Mouse (Mus musculus) liver, postnatal 0 days (tissue): Measurements from ENCODE around the gene Mavs. TPM values are rescaled to one million over a fixed set of nuclear protein-coding genes. Genes with fewer than 3 reads are reported as not detected.

ENCODE experiments used
- ATAC-seq: fragments of 200-750 bp; cut with Nextera tagmentation; 2 replicates; pipeline ENCODE4 v1.8.0; 2017; ENCODE audit warnings: mild to moderate bottlenecking, moderate library complexity
- DNase-seq: peaks from one replicate; pipeline ENCODE4 v3.0.0-alpha.2; 2016
- H3K27ac ChIP-seq: fragments of 300-500 bp; sonication (generic); 2 replicates; pipeline ENCODE4 v1.5.1; 2014; ENCODE audit warnings: antibody characterized with exemption, moderate library complexity, mild to moderate bottlenecking, low read depth
- H3K27me3 ChIP-seq: fragments of 300-500 bp; sonication (generic); 2 replicates; pipeline ENCODE4 v1.6.1; 2014; ENCODE audit warnings: low read length, control low read depth, mixed read lengths; ENCODE audit not compliant: insufficient read depth
- H3K36me3 ChIP-seq: fragments of 300-500 bp; sonication (generic); replicated peaks from 2 replicates; pipeline ENCODE4 v1.6.1; 2014; ENCODE audit warnings: mild to moderate bottlenecking, control low read depth, low read length, moderate library complexity, mixed read lengths; ENCODE audit not compliant: insufficient read depth
- H3K4me1 ChIP-seq: fragments of 300-500 bp; sonication (generic); 2 replicates; pipeline ENCODE4 v1.6.1; 2014; ENCODE audit warnings: antibody characterized with exemption, mild to moderate bottlenecking, control low read depth; ENCODE audit not compliant: insufficient read depth
- H3K4me2 ChIP-seq: fragments of 300-500 bp; sonication (generic); 2 replicates; pipeline ENCODE4 v1.6.1; 2014; ENCODE audit warnings: low read depth, mild to moderate bottlenecking, low read length, moderate library complexity, mixed read lengths
- H3K4me3 ChIP-seq: fragments of 300-500 bp; sonication (generic); 2 replicates; pipeline ENCODE4 v1.5.1; 2014; ENCODE audit warnings: low read depth, low read length
- H3K9ac ChIP-seq: fragments of 300-500 bp; sonication (generic); replicated peaks from 2 replicates; pipeline ENCODE4 v1.6.1; 2014; ENCODE audit warnings: mild to moderate bottlenecking, moderate library complexity
- H3K9me3 ChIP-seq: fragments of 300-500 bp; sonication (generic); 2 replicates; pipeline ENCODE4 v1.6.1; 2016; ENCODE audit warnings: mild to moderate bottlenecking, control low read depth, low read length, mixed read lengths
- CTCF ChIP-seq: sonication (generic); IDR thresholded peaks from 2 replicates; pipeline ENCODE4 v1.5.1; 2016; ENCODE audit warnings: antibody characterized with exemption, low read depth
- EP300 ChIP-seq: IDR thresholded peaks from 2 replicates; pipeline ENCODE4 v1.6.1; 2016; ENCODE audit warnings: antibody characterized with exemption, low read depth, mild to moderate bottlenecking
- WGBS: fragments of 180-500 bp; shearing (Covaris S2); extraction: QIAGEN DNeasy Blood & Tissue Kit; methylation state at CpG from one replicate; pipeline ENCODE4 v1.1.7; 2014; ENCODE audit not compliant: insufficient replicate concordance; 5-methylcytosine and 5-hydroxymethylcytosine counted together
- polyA plus RNA-seq: library from polyadenylated mRNA; unstranded; fragments of >200 nt; fragmentation: Nextera tagmentation; extraction: Ambion mirVana; gene quantifications from 2 replicates; pipeline ENCODE4 v1.2.1, GENCODE M21; 2015

The Mavs gene
- polyA plus RNA-seq, 1 experiment from 2014 or later: 21.2 TPM

DNA sequence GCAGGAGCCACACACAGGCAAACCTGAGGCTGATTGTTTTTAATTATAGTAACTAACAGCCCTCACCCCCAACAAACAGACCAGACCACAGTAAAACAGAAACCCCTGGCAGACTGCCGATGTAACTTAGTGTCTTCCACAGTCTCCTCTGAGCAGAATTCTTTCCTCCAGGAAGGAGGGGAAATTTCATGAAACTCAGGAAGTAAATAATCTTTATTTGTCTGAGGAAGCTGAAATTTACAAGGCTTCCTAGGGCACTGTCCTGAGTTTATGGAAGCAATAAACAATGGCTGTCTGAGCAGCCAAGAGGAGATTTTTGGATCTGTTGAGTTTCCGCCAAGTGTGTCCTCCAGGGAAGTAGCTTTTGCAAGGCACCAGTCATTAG, 20.5 kb downstream of the Mavs start:
- Histone ChIP-seq H3K27ac (peak overlapping the region; percentile 34; the same call in 1 of the 2 replicates), H3K9ac (peak overlapping the region; percentile 14; the same call in 1 of the 2 replicates), H3K4me1 (0 out of 2 replicates have a peak, but pooled peaks cover 6% of the 10 kb centered on the region), H3K36me3 (0 out of 2 replicates have a peak, but pooled peaks cover 2% of the 10 kb centered on the region), H3K4me3 (no peak overlapping the region), H3K9me3 (no peaks in the 10 kb centered on the region), H3K27me3 (no peaks in the 10 kb centered on the region), H3K4me2 (peak overlapping the region; percentile 22)
- 53% methylated on average over 2 of the region's 2 CpGs for WGBS
- TF ChIP-seq EP300: no peak
- DNase-seq (no peak), ATAC-seq (peak; percentile 3; the same call in 1 of the 2 replicates)

- DNase-seq: no peak
- Histone ChIP-seq H3K27me3 (no peaks in the 10 kb centered on the region), H3K9me3 (no peaks in the 10 kb centered on the region), H3K27ac (no peak overlapping the region), H3K36me3 (no peaks in the 10 kb centered on the region), H3K4me1 (peaks cover 14% of the 10 kb centered on the region), H3K4me3 (no peak overlapping the region), H3K9ac (no peak overlapping the region), H3K4me2 (no peak overlapping the region)
- WGBS: 69% methylated on average over 3 of the region's 3 CpGs
- ATAC-seq: no peak
- TF ChIP-seq CTCF (no peak), EP300 (no peak)
These were observed 21.9 kb downstream of the Mavs start for GRCm38 (mm10) chr2:131255738-131256137.

- no peak for TF ChIP-seq CTCF
- TF ChIP-seq EP300: no peak
- WGBS: 66% methylated on average over 8 of the region's 8 CpGs
- H3K36me3 ChIP-seq: no peaks in the 10 kb centered on the region
- ATAC-seq: no peak
- no peaks in the 10 kb centered on the region for H3K9me3 ChIP-seq
- no peak for DNase-seq
- no peaks in the 10 kb centered on the region for H3K27me3 ChIP-seq
- no peak overlapping the region for H3K4me2 ChIP-seq
- no peak overlapping the region for H3K4me3 ChIP-seq
- H3K27ac ChIP-seq: no peak overlapping the region
- H3K9ac ChIP-seq: no peak overlapping the region
- peaks cover 17% of the 10 kb centered on the region for H3K4me1 ChIP-seq
These were observed 24.8 kb downstream of the Mavs start for GRCm38 (mm10) chr2:131258693-131259092.

GRCm38 (mm10) chr2:131260544-131261307, 26.9 kb downstream of the Mavs start:
- DNase-seq (no peak), ATAC-seq (no peak)
- H3K27me3 ChIP-seq: no peaks in the 10 kb centered on the region
- H3K4me2 ChIP-seq: peak overlapping the region; percentile 52
- no peaks in the 10 kb centered on the region for H3K36me3 ChIP-seq
- no peak for TF ChIP-seq CTCF
- TF ChIP-seq EP300: peak; percentile 55
- peaks cover 25% of the 10 kb centered on the region for H3K4me1 ChIP-seq
- peak overlapping the region; percentile 45; the same call in 1 of the 2 replicates for H3K27ac ChIP-seq
- no peak overlapping the region for H3K9ac ChIP-seq
- WGBS: 39% methylated on average over 9 of the region's 9 CpGs
- H3K4me3 ChIP-seq: no peak overlapping the region
- no peaks in the 10 kb centered on the region for H3K9me3 ChIP-seq

DNA sequence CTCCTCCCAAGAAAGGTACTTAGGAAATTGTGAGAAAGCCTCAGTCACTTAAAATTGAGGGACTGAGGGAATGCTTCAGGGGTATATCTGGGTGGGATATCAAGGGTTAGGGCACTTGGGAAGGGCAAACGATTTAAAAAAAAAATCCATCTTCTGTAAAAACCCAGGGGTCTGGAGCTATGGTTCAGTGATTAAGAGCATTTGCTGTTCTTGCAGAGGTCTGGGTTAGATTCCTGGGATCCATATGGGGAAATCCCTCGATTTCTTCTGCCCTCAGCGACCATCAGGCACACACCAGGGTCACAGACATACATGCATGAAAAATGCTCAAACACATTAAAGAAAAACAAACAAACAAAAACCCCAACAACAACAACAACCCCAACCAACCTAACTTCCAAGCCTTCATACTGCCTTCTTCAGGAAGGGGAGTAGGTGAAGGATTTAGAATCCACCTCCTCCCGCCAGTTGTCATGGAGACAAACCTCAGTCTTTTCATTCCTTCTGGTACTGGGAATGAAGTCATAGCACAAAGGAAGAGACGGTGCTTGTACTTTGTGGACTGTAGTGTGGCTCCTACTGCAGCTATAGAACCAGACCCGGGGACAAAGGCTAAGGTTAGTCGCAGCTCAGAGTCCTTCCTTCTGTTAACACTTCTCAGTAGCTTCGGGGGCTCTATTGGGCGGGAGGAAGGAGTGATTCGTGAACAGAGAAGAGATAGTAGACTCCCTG, 27.8 kb downstream of the Mavs start:
- DNase-seq (no peak), ATAC-seq (peak; percentile 33)
- Histone ChIP-seq H3K4me3 (peak overlapping the region; percentile 81), H3K9ac (peak overlapping the region; percentile 92), H3K4me2 (peak overlapping the region; percentile 80), H3K36me3 (no peaks in the 10 kb centered on the region; the same call in 1 of the 2 replicates), H3K27ac (peak overlapping the region; percentile 99), H3K4me1 (peaks cover 25% of the 10 kb centered on the region), H3K9me3 (no peaks in the 10 kb centered on the region), H3K27me3 (no peaks in the 10 kb centered on the region)
- TF ChIP-seq EP300 (no peak), CTCF (no peak)
- WGBS: 8% methylated on average over 10 of the region's 10 CpGs

DNA sequence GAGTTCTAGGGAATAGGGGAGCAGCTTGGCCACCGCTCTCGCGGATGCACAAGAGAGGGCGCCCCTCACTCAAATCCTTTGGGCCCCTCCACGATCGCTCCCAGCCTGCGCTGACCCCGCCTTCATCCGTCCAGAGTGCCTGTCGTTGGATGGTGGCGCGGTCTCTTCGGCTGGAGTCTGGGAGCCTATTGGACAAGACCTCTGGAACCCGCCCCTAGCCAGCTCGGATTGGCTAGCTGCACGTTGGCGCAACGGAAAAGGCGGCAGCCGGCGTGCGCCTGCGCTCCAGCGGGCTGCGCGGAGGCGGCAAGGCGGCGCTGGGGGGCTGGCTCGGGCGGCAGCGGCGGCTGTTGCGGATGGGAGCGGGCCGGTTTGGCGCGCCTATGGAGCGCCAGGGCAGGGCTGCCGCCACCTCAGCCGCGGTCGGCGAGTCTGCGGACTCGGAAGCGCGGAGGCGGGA, 28.4 kb downstream of the Mavs start, which contains the start of gene Pank2:
TSS of gene Pank2 (plus strand) at position 283 of the 460 bp plus-strand sequence.
- ATAC-seq (peak; percentile 97), DNase-seq (peak; percentile 96)
- Histone ChIP-seq H3K9ac (peak within 1 kb of the TSS; percentile 92), H3K4me3 (peak within 1 kb of the TSS; percentile 81), H3K27me3 (no peaks in the 10 kb centered on the region), H3K4me1 (peaks cover 25% of the 10 kb centered on the region), H3K9me3 (no peaks in the 10 kb centered on the region), H3K27ac (peak within 1 kb of the TSS; percentile 99), H3K4me2 (peak within 1 kb of the TSS; percentile 80), H3K36me3 (no peaks in the 10 kb centered on the region; the same call in 1 of the 2 replicates)
- peak; percentile 24; the same call in 1 of the 2 replicates for TF ChIP-seq CTCF
- TF ChIP-seq EP300: no peak
- WGBS: 4% methylated on average over 27 of the region's 49 CpGs
